Mouse (Mus musculus) neural tube, embryonic 13.5 days (tissue): ENCODE measurements around the gene Paqr4. TPM values are rescaled to one million over a fixed set of nuclear protein-coding genes. Genes with fewer than 3 reads are reported as not detected.

Source experiments
- ATAC-seq: fragments of 200-750 bp; cut with Nextera tagmentation; 2 replicates; pipeline ENCODE4 v1.8.0; 2017; ENCODE audit warnings: low read depth, mild to moderate bottlenecking, moderate TSS enrichment, moderate library complexity
- H3K27ac ChIP-seq: fragments of 300-500 bp; sonication (generic); replicated peaks from 2 replicates; pipeline ENCODE4 v1.5.1; 2015; ENCODE audit warnings: moderate library complexity, mild to moderate bottlenecking, inconsistent platforms
- H3K27me3 ChIP-seq: fragments of 300-500 bp; sonication (generic); 2 replicates; pipeline ENCODE4 v1.6.1; 2015; ENCODE audit warnings: mild to moderate bottlenecking, inconsistent platforms
- H3K36me3 ChIP-seq: fragments of 300-500 bp; sonication (generic); 2 replicates; pipeline ENCODE4 v1.6.1; 2015; ENCODE audit warnings: mild to moderate bottlenecking, inconsistent platforms
- H3K4me1 ChIP-seq: fragments of 300-500 bp; sonication (generic); replicated peaks from 2 replicates; pipeline ENCODE4 v1.6.1; 2015; ENCODE audit warnings: inconsistent platforms
- H3K4me2 ChIP-seq: fragments of 300-500 bp; sonication (generic); 2 replicates; pipeline ENCODE4 v1.6.1; 2015; ENCODE audit warnings: inconsistent platforms, mild to moderate bottlenecking, moderate library complexity
- H3K4me3 ChIP-seq: fragments of 300-500 bp; sonication (generic); 2 replicates; pipeline ENCODE4 v1.5.1; 2015; ENCODE audit warnings: mild to moderate bottlenecking, inconsistent platforms
- H3K9ac ChIP-seq: fragments of 300-500 bp; sonication (generic); 2 replicates; pipeline ENCODE4 v1.6.1; 2015; ENCODE audit warnings: moderate library complexity, mild to moderate bottlenecking, inconsistent platforms
- H3K9me3 ChIP-seq: fragments of 300-500 bp; sonication (generic); 2 replicates; pipeline ENCODE4 v1.6.1; 2016; ENCODE audit warnings: inconsistent platforms
- WGBS: fragments of 180-500 bp; shearing (Covaris S2); methylation state at CpG from one replicate; pipeline ENCODE4 v1.1.7; 2015; 5-methylcytosine and 5-hydroxymethylcytosine counted together
- polyA plus RNA-seq: library from polyadenylated mRNA; unstranded; fragments of >200 nt; fragmentation: Nextera tagmentation; extraction: Ambion mirVana; gene quantifications from 2 replicates; pipeline ENCODE4 v1.2.1, GENCODE M21; 2015

The Paqr4 gene
- polyA plus RNA-seq, 1 experiment from 2014 or later, result 51.5 TPM

DNA sequence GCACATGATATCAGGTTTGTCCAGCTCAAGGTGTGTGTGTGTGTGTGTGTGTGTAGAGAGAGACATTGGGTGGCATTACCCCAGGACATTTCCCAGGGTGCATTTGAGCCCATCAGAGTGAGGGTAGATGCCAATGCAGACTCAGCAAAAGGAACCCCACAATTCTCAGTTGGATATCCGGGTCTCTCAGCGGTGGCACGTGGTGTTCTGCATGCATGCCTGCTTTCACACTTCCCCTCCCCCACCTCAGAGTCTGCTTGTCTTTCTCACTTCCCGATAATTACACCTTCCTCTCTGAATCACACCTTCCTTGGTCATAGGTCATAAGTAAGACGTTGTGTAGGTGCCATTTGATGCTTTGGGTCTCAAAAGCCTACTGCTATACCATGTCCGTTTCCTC lies 7.4 kb upstream of the Paqr4 start:
- H3K27me3 ChIP-seq, result peaks cover 52% of the 10 kb centered on the region

DNA sequence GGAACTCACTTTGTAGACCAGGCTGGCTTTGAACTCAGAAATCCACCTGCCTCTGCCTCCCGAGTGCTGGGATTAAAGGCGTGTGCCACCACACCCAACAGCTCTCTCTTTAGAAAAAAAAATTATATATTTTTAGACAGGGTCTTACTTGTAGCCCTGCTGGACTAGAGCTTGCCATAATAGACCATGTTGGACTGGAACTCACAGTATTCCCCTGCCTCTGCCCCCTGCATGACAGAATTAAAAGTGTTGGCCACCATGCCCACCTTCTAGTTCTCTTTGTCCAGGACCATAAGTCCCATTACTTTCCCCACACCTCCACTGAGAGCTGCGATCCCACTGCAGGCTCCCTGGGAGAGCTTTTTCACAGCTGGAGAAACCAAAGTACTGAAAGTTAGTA lies 6.8 kb upstream of the Paqr4 start:
- Histone ChIP-seq H3K4me2 (no peak overlapping the region), H3K4me1 (peaks cover 27% of the 10 kb centered on the region), H3K9me3 (no peaks in the 10 kb centered on the region), H3K27ac (no peak overlapping the region), H3K27me3 (peaks cover 58% of the 10 kb centered on the region), H3K36me3 (peaks cover 19% of the 10 kb centered on the region), H3K4me3 (no peak overlapping the region), H3K9ac (no peak overlapping the region)
- ATAC-seq, result no peak
- 85% methylated on average over 3 of the region's 3 CpGs for WGBS

More for the DNA sequence above, 7.4 kb upstream of the Paqr4 start:
- no peak for ATAC-seq
- Histone ChIP-seq H3K9ac (no peak overlapping the region), H3K27ac (no peak overlapping the region), H3K36me3 (peaks cover 25% of the 10 kb centered on the region), H3K4me3 (no peak overlapping the region), H3K9me3 (no peaks in the 10 kb centered on the region), H3K4me1 (peaks cover 25% of the 10 kb centered on the region), H3K4me2 (no peak overlapping the region)
- WGBS, result 45% methylated on average over 6 of the region's 6 CpGs

DNA sequence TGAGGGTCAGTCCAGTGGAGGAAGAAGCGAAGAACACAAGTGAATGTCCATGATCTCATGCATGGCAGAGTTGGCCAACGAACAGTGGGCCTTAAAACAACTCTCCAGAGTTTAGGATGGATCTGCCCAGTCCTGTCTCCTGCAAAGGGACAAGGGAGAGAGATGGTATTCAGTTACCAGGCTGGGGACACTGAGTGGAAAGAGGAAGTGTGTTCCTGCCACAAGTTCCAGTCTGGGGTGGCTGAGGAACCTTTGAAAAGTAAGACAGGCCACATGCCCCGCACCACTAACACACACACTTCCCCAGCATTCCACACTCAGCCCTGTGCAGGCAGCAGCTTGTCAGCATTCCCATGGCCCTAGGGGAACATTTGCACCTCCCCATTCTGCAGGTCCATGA lies 6.1 kb upstream of the Paqr4 start:
- Histone ChIP-seq H3K27me3 (peaks cover 65% of the 10 kb centered on the region), H3K9me3 (no peaks in the 10 kb centered on the region), H3K4me3 (no peak overlapping the region), H3K36me3 (peaks cover 12% of the 10 kb centered on the region), H3K27ac (no peak overlapping the region), H3K9ac (no peak overlapping the region), H3K4me1 (peaks cover 34% of the 10 kb centered on the region), H3K4me2 (no peak overlapping the region)
- WGBS, result 86% methylated on average over 3 of the region's 3 CpGs
- ATAC-seq, result no peak

DNA sequence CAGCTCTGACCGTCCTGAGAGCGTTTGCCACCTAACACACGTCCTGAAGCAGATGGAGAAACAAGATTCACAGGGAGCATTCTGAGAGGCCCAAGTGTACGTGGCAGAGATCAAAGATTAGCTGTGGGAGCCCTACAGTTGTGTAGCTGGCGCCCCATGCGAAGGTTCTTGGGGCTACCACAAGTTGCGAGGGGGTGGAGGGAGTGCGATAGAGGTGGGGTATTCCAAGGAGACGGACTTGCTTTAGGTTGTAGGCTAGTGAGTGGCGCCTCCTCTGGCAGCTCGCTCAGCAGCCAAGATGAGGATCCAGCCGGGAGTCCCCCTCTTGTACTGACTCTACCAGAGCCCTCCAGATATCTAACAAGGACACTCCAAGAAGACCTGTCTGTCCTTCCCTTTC lies 5.6 kb upstream of the Paqr4 start:
- 2% methylated on average over 12 of the region's 12 CpGs for WGBS
- peaks cover 70% of the 10 kb centered on the region for H3K27me3 ChIP-seq
- no peaks in the 10 kb centered on the region for H3K9me3 ChIP-seq
- H3K27ac ChIP-seq, result no peak overlapping the region
- H3K4me1 ChIP-seq, result peaks cover 34% of the 10 kb centered on the region
- peak overlapping the region; percentile 67 for H3K9ac ChIP-seq
- H3K4me3 ChIP-seq, result peak overlapping the region; percentile 41; the same call in 1 of the 2 replicates
- no peak for ATAC-seq
- peaks cover 8% of the 10 kb centered on the region for H3K36me3 ChIP-seq
- H3K4me2 ChIP-seq, result peak overlapping the region; percentile 78

DNA sequence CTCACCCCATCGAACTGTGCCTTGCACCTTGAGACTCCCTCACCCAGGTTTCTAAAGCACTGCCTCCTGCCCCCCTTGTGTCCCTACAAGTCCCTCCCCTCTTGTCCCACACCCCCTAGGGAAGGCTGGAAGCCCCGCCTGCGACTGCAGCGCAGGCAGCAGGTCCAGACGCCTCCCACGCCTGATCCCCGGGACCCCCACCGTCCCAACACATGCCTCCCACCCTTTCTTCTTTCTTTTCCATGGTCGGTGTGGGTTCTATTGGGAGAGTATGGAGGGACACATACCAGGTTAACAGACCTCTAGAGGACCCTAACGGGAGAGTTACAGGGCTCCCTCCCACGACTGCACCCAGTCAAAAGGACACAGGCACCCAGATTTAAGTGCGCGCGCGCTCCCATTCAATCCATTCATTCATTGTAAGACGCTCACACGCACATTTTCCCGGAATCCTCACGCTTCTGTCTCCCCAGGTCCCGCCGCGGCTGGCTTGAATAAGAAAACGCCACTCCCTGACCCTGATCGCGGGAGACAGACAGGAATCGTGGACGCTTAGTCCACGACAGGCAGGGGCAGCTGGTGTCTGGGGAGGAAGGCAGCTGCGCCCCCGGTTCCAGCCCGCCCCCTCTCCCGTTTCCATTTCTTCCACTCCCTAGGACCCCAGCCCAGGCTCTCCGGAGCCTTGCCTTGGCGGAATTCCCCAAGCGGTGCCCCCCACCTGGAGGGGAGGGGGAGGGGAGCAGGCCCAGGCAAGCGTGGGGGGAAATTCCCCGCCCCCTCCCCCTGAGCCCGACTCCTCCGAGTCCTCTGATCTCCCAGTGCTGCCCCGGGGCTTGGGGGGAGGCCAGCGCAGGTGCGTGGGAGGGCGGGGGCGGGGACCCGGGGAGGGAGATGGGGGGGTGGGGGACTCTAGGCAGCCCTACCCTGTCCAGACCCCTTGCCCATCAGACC lies 4.9 kb upstream of the Paqr4 start, which contains the start of gene Kremen2:
Gene Kremen2, minus strand, starts transcription at position 533 of the 951 bp plus-strand sequence.
- Histone ChIP-seq H3K27ac (no peak within 1 kb of the TSS), H3K9me3 (no peaks in the 10 kb centered on the region), H3K4me1 (peaks cover 38% of the 10 kb centered on the region), H3K4me2 (peak within 1 kb of the TSS; percentile 78), H3K9ac (peak within 1 kb of the TSS; percentile 67), H3K4me3 (peak within 1 kb of the TSS; percentile 41), H3K36me3 (peaks cover 1% of the 10 kb centered on the region; the same call in 1 of the 2 replicates), H3K27me3 (peaks cover 77% of the 10 kb centered on the region)
- WGBS, result under 1% methylated on average over 37 of the region's 45 CpGs
- no peak for ATAC-seq

DNA sequence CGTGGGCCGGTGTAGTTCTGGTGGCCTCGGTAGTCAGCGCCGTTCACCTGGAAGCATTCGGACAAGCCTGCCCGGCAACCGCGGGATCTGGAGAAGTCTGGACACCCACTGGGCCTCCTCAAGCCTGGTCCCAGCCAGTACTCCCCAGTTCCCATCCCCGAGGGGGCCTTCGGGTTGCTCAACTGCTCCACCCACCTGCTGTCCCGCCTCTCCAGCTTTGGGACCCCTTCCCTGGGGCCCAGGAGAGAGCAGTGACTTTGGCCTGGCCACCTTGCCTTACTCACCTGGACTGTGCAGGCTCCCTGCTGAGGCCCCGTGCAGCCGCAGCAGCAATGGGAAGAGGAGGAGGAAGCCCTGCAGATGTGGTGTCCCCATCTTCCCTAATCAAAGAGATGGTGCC lies 4.0 kb upstream of the Paqr4 start:
- Histone ChIP-seq H3K9ac (no peak overlapping the region), H3K36me3 (no peaks in the 10 kb centered on the region), H3K27me3 (peaks cover 78% of the 10 kb centered on the region), H3K9me3 (no peaks in the 10 kb centered on the region), H3K4me2 (peak overlapping the region; percentile 78), H3K4me3 (peak overlapping the region; percentile 41), H3K27ac (no peak overlapping the region), H3K4me1 (peaks cover 40% of the 10 kb centered on the region)
- ATAC-seq, result no peak
- 1% methylated on average over 14 of the region's 14 CpGs for WGBS

DNA sequence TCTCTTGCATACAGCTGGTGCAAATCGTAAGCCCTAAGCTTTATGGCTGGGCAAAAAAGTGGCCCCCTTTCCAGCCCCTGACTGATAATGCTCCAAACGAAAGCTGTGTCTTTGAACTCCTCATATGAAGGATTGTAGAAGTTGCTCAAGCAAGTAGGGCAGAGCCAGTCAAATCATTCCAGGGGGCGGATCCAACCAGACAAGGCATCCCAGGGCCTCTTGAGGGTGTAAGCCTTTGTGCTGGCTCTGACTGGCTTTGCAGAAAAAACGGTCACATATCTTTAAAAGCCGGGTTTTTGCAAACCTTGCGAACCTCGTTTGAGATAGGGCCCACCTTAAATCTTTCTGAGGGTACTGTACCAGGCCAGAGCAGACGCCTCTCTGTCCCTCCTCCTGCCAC lies 3.4 kb upstream of the Paqr4 start:
- Histone ChIP-seq H3K4me1 (peaks cover 42% of the 10 kb centered on the region), H3K9me3 (no peaks in the 10 kb centered on the region), H3K27ac (no peak overlapping the region), H3K9ac (no peak overlapping the region), H3K27me3 (peaks cover 78% of the 10 kb centered on the region), H3K36me3 (no peaks in the 10 kb centered on the region), H3K4me2 (no peak overlapping the region), H3K4me3 (no peak overlapping the region)
- 14% methylated on average over 8 of the region's 8 CpGs for WGBS
- ATAC-seq, result no peak

DNA sequence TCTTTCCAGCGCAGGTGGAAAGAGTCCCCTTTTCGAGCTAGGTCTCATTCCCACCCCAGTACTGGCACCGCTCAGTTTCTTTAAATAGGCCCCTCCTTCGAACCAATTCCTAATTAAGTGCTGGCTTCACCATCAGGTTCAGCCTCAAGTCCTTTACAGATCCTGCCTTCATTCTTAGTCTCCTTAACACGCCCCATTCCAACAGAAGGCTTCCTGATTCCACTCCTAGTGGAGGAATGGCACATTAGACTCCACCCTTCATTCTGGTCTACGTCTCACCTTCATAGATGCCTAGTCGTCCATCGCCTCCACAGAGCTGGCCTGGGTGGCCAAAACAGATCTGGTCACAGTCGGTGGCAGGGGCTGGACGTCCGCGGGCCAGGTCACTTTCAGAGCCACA lies 2.3 kb upstream of the Paqr4 start:
- Histone ChIP-seq H3K36me3 (no peaks in the 10 kb centered on the region), H3K9ac (no peak overlapping the region), H3K9me3 (no peaks in the 10 kb centered on the region), H3K4me3 (peak overlapping the region; percentile 24), H3K27me3 (peaks cover 74% of the 10 kb centered on the region), H3K27ac (no peak overlapping the region), H3K4me2 (peak overlapping the region; percentile 45; the same call in 1 of the 2 replicates), H3K4me1 (peaks cover 52% of the 10 kb centered on the region)
- ATAC-seq, result no peak
- WGBS, result 61% methylated on average over 12 of the region's 12 CpGs

DNA sequence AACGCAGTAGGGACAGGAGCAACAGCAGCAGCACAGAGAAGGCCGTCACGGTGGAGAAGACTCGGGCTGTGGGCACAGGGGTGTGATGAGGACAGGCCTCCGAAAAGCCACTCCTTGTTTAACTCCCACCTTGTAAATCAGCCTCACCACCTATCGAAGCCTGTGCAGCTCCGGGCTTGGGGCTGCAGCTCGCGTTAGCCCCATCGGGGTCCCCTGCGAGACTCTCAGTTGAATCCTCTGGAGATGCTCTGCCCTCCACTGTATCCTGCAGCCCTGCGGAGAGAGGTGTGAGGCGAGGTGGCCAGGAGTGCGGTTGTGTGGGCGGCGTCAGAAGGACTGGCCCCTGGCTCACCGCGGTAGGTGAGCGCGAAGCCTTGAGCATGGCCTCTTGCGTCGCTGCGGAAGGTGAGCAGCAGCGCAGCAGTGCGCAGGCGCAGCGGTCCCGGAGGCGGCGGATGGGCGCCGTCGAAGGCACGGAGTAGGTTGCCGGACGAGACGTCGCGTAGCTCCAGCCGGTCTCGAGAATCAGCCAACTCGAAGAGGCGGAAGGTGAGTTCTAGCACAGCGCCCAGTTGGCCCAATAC lies 1.6 kb upstream of the Paqr4 start:
- Histone ChIP-seq H3K36me3 (peaks cover 5% of the 10 kb centered on the region; the same call in 1 of the 2 replicates), H3K9me3 (no peaks in the 10 kb centered on the region), H3K4me3 (peak overlapping the region; percentile 24), H3K27me3 (peaks cover 68% of the 10 kb centered on the region), H3K9ac (peak overlapping the region; percentile 14; the same call in 1 of the 2 replicates), H3K4me1 (peaks cover 55% of the 10 kb centered on the region), H3K27ac (no peak overlapping the region), H3K4me2 (peak overlapping the region; percentile 45)
- WGBS, result 5% methylated on average over 44 of the region's 44 CpGs
- ATAC-seq, result no peak

DNA sequence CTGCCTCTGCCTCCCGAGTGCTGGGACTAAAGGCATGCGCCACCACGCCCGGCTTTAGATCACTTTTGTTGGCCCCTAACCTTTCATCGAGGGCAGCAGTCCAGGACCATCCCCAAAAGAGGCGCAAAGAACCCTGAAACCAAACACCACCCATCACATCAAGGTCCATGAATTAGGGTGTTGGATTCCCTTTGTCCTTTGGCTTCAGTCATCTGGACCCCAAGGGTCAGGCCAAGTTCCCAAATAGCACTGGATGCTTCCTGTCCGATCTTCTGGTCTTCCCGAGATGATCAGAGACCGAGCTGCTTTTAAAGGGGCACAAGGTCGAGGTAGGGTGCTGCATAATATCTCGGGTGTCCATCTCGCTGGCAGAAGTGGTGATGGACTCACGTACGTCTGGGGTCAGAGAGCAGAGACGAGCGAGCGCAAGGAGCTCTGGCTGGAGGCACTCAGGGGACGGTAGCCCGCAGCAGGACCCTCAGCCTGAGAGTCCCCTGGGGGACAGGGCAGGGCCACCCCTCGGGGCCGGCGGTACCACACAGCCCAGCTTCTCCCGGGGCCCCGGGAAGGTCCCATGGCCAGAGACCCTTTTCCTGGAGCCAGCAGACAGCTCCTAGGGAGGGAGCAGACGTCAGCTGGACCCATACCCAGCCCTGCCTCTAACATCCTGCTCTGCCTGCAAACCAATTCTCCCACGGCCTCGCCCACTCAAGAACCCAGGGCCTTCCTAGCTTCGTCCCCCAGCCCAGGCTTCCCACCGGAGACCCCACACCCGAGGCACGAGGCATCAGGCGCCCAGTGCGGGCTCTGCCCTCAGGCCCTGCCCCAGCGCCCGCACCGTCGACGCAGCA lies 917 bp upstream of the Paqr4 start:
- H3K9ac ChIP-seq, result no peak overlapping the region
- peaks cover 55% of the 10 kb centered on the region for H3K4me1 ChIP-seq
- no peak overlapping the region for H3K27ac ChIP-seq
- H3K27me3 ChIP-seq, result peaks cover 61% of the 10 kb centered on the region
- H3K4me3 ChIP-seq, result peak overlapping the region; percentile 24
- WGBS, result 52% methylated on average over 38 of the region's 38 CpGs
- no peak for ATAC-seq
- no peaks in the 10 kb centered on the region for H3K9me3 ChIP-seq
- H3K36me3 ChIP-seq, result peaks cover 12% of the 10 kb centered on the region
- H3K4me2 ChIP-seq, result peak overlapping the region; percentile 45; the same call in 1 of the 2 replicates

DNA sequence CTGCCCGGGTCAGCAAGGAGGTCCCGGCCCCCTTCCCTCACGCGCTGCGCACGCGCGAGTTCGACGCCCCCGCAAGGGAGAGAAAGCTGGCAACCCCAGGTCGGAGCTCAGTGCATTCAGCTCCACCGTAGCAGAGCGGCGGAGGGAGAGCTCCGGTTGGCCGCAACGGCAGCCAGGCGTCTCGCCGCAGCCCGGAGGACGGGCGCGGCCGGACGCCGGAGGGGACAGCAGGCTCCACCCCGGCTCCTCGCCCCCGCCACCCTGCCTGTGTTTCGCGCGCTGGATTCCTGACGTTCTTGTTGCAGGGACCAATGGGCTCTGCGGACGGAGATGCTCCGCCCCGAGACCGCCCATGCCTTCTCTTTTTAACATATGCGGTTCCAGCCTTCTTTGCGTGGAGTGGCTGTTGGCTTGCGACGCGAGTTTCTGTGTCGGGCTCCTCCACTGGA lies 507 bp downstream of the Paqr4 start:
- Histone ChIP-seq H3K9me3 (no peaks in the 10 kb centered on the region), H3K36me3 (peaks cover 26% of the 10 kb centered on the region), H3K27me3 (peaks cover 47% of the 10 kb centered on the region), H3K4me1 (peaks cover 43% of the 10 kb centered on the region), H3K4me2 (peak overlapping the region; percentile 77), H3K4me3 (peak overlapping the region; percentile 85), H3K27ac (peak overlapping the region; percentile 86), H3K9ac (peak overlapping the region; percentile 87)
- peak; percentile 82 for ATAC-seq
- 1% methylated on average over 36 of the region's 46 CpGs for WGBS
